8 mouse cellular contexts compared by ENCODE assay signal in genomic region chr17:5492746-5493160, GRCm38 (mm10). TPM values are rescaled to one million over a fixed set of nuclear protein-coding genes. Genes with fewer than 3 reads are reported as not detected.
DNase-seq lines count a peak whose midpoint lies in the region; ATAC-seq and TF ChIP-seq lines count a peak whose summit lies in the region.

No protein-coding gene starts in this region.

- H3K27me3 ChIP-seq in heart, adult 2 months (ENCODE audit: control insufficient read depth, insufficient read depth, low read length) = no peaks in the 10 kb centered on the region
- peaks cover 9% of the 10 kb centered on the region for H3K27me3 ChIP-seq in ES-Bruce4 (ENCODE audit: control insufficient read depth, insufficient read depth, low read length, poor library complexity, severe bottlenecking)
- peaks cover 13% of the 10 kb centered on the region for H3K27me3 ChIP-seq in limb, embryonic 11.5 days (ENCODE audit: control insufficient read depth, insufficient read depth, low read length)
- H3K27me3 ChIP-seq in myocyte (ENCODE audit: control insufficient read depth, insufficient read depth, insufficient read length) = peaks cover 34% of the 10 kb centered on the region

- peak overlapping the region; percentile 100 for H3K4me2 ChIP-seq in limb, embryonic 11.5 days (ENCODE audit: low read depth, severe bottlenecking)
- peak overlapping the region; percentile 99 for H3K4me2 ChIP-seq in myocyte (ENCODE audit: low read depth)

- WGBS in heart, adult 2 months = under 1% methylated on average over 48 of the region's 48 CpGs
- under 1% methylated on average over 48 of the region's 48 CpGs for WGBS in limb, embryonic 11.5 days

- H3K79me2 ChIP-seq in heart, adult 2 months (replicated peaks; ENCODE audit: control insufficient read depth, insufficient read depth, low read length) = 0 out of 2 replicates have a peak, but pooled peaks cover 2% of the 10 kb centered on the region
- no peaks in the 10 kb centered on the region for H3K79me2 ChIP-seq in myocyte (ENCODE audit: control insufficient read depth, insufficient read depth)

- TF ChIP-seq EP300 in heart, adult 2 months (IDR thresholded peaks at IDR 0.05; ENCODE audit: insufficient read depth, low read depth, low read length) = no peak
- TF ChIP-seq EP300 in ES-Bruce4 (IDR thresholded peaks at IDR 0.05; ENCODE audit: insufficient read depth, low read depth, low read length) = no peak

- TF ChIP-seq POLR2A in heart, adult 2 months (IDR thresholded peaks at IDR 0.05; ENCODE audit: insufficient read depth, low read depth, low read length) = no peak
- TF ChIP-seq POLR2A in ES-Bruce4 (IDR thresholded peaks at IDR 0.05; ENCODE audit: insufficient read depth, low read length) = no peak
- TF ChIP-seq POLR2A in embryonic fibroblast, embryonic 13.5 days (IDR thresholded peaks at IDR 0.05; ENCODE audit: low read depth, low read length) = no peak
- TF ChIP-seq POLR2A in myocyte (IDR thresholded peaks at IDR 0.05; ENCODE audit: insufficient read length, low read depth) = no peak

- H3K4me1 ChIP-seq in heart, adult 2 months (ENCODE audit: control insufficient read depth, insufficient read depth, low read length) = peaks cover 3% of the 10 kb centered on the region
- no peaks in the 10 kb centered on the region for H3K4me1 ChIP-seq in ES-Bruce4 (ENCODE audit: control insufficient read depth, insufficient read depth, low read length)
- H3K4me1 ChIP-seq in embryonic fibroblast, embryonic 13.5 days (ENCODE audit: control insufficient read depth, insufficient read depth, low read length) = no peaks in the 10 kb centered on the region; the same call in 1 of the 2 replicates
- H3K4me1 ChIP-seq in limb, embryonic 11.5 days (ENCODE audit: control insufficient read depth, insufficient read depth, low read length) = peaks cover 7% of the 10 kb centered on the region

- TF ChIP-seq CTCF in heart, adult 2 months (IDR thresholded peaks at IDR 0.05) = no peak
- no peak for TF ChIP-seq CTCF in ES-Bruce4 (IDR thresholded peaks at IDR 0.05; ENCODE audit: low read depth, low read length)
- TF ChIP-seq CTCF in embryonic fibroblast, embryonic 13.5 days (IDR thresholded peaks at IDR 0.05; ENCODE audit: borderline replicate concordance, insufficient read depth, low read length) = no peak

- no peaks in the 10 kb centered on the region; the same call in 1 of the 2 replicates for H3K36me3 ChIP-seq in heart, adult 2 months (ENCODE audit: control insufficient read depth, insufficient read depth, low read length)
- H3K36me3 ChIP-seq in ES-Bruce4 (ENCODE audit: control insufficient read depth, insufficient read depth, low read length, poor library complexity, severe bottlenecking) (no peaks in the 10 kb centered on the region), myocyte (ENCODE audit: control insufficient read depth, insufficient read depth) (no peaks in the 10 kb centered on the region)
- no peaks in the 10 kb centered on the region for H3K36me3 ChIP-seq in limb, embryonic 11.5 days (ENCODE audit: control insufficient read depth, insufficient read depth, low read length)

- intact Hi-C loops in heart, adult 2 months (cut with DNase I) = loop anchor here (5.0 kb wide), 2 partner anchors 125 to 350 kb away; partner anchors contain the start of gene Snx9

- peak; percentile 60; the same call in 1 of the 2 replicates for ATAC-seq in limb, embryonic 11.5 days (ENCODE audit: insufficient number of reproducible peaks, low FRiP score, low TSS enrichment, low read depth)

- H3K4me3 ChIP-seq in heart, adult 2 months = peak overlapping the region; percentile 81
- peak overlapping the region; percentile 81 for H3K4me3 ChIP-seq in ES-Bruce4 (ENCODE audit: low read depth, low read length)
- peak overlapping the region; percentile 67 for H3K4me3 ChIP-seq in embryonic fibroblast, embryonic 13.5 days (ENCODE audit: insufficient read depth, low read length)
- peak overlapping the region; percentile 53 for H3K4me3 ChIP-seq in limb, embryonic 11.5 days (ENCODE audit: low read depth, low read length)
- H3K4me3 ChIP-seq in myocyte = peak overlapping the region; percentile 33

- H3K27ac ChIP-seq in heart, adult 2 months = peak overlapping the region; percentile 93
- H3K27ac ChIP-seq in ES-Bruce4 (ENCODE audit: insufficient read depth, low read length) = no peak overlapping the region
- H3K27ac ChIP-seq in embryonic fibroblast, embryonic 13.5 days (ENCODE audit: insufficient read depth, low read length) = no peak overlapping the region
- H3K27ac ChIP-seq in limb, embryonic 11.5 days (replicated peaks; ENCODE audit: low read depth, low read length) = no peak overlapping the region

- no peaks in the 10 kb centered on the region for H3K9me3 ChIP-seq in ES-Bruce4 (replicated peaks; ENCODE audit: control insufficient read depth, insufficient read depth, low read length, poor library complexity, severe bottlenecking)
- no peaks in the 10 kb centered on the region for H3K9me3 ChIP-seq in limb, embryonic 11.5 days (ENCODE audit: control insufficient read depth, low read length)

- no peak for DNase-seq in heart, adult 2 months
- no peak for DNase-seq in heart, adult 8-10 months (ENCODE audit: low spot score)
- no peak for DNase-seq in limb, embryonic 11.5 days (ENCODE audit: low spot score)
- DNase-seq in thymus, postnatal 0 days (ENCODE audit: low spot score) = no peak
- DNase-seq in cerebellum, adult 9-11 months = no peak

- peak overlapping the region; percentile 33 for H3ac ChIP-seq in myocyte (ENCODE audit: control insufficient read depth, insufficient read length)

- peak overlapping the region; percentile 84 for H3K9ac ChIP-seq in heart, adult 2 months (ENCODE audit: low read depth, low read length)
- peak overlapping the region; percentile 83 for H3K9ac ChIP-seq in ES-Bruce4 (ENCODE audit: low read depth, poor library complexity, severe bottlenecking)
- peak overlapping the region; percentile 53 for H3K9ac ChIP-seq in limb, embryonic 11.5 days (ENCODE audit: low read length)

TF ChIP-seq in myocyte, 11 proteins besides CTCF, POLR2A, EP300 and RAD21:
- TF ChIP-seq SRF (IDR thresholded peaks at IDR 0.05; ENCODE audit: control insufficient read depth, insufficient read length, low read depth) (no peak), MAX (IDR thresholded peaks at IDR 0.05; ENCODE audit: low read depth) (no peak), TCF12 (IDR thresholded peaks at IDR 0.05; ENCODE audit: insufficient read depth, poor library complexity, severe bottlenecking) (no peak), MYOG (IDR thresholded peaks at IDR 0.05; ENCODE audit: control insufficient read depth in 1 of 3, insufficient read depth in 1 of 3, insufficient read length in 2 of 3, low read depth in 2 of 3) (no peak), CEBPB (IDR thresholded peaks at IDR 0.05; ENCODE audit: insufficient read depth, poor library complexity, severe bottlenecking) (no peak), MYOD1 (IDR thresholded peaks at IDR 0.05; ENCODE audit: control insufficient read depth in 1 of 3, insufficient read length in 2 of 3, low read depth in 2 of 3) (no peak), USF1 (IDR thresholded peaks at IDR 0.05; ENCODE audit: low read depth) (no peak), REST (IDR thresholded peaks at IDR 0.05; ENCODE audit: insufficient read depth, insufficient read length) (no peak), POLR2AphosphoS2 (IDR thresholded peaks at IDR 0.05; ENCODE audit: insufficient read length, low read depth) (no peak), TCF3 (IDR thresholded peaks at IDR 0.05; ENCODE audit: insufficient read length, low read depth) (no peak), E2F4 (IDR thresholded peaks at IDR 0.05; ENCODE audit: insufficient read depth) (no peak)

RNA-seq across cellular contexts. Expression of gene Zdhhc14, which starts 0.4 kb away (rescaled TPM):
- 1 to 10 TPM; 4.4 to 5.4 TPM for total RNA-seq in heart, adult 2 months (2021)
- 1.5 and 1.9 TPM in 2 replicates for polyA plus RNA-seq in heart, adult 2 months (2012; rRNA removed)
- total RNA-seq in heart, adult 8-10 months (2022) = 1 to 10 TPM; 4.4 to 5.6 (median 5.0) TPM
- polyA plus RNA-seq in ES-Bruce4 (2011; ENCODE audit: insufficient read depth, insufficient read length, low read depth, missing spikeins) (1.0 and 1.1 TPM in 2 replicates), myocyte (2012; fragmentation: generic; extraction: Trizol) (0.86 TPM)
- polyA plus RNA-seq in embryonic fibroblast, embryonic 13.5 days (2011; ENCODE audit: insufficient read length, low read depth, missing spikeins) = 2.2 and 3.0 TPM in 2 replicates
- polyA plus RNA-seq in limb, embryonic 11.5 days (2014; fragmentation: Nextera tagmentation; extraction: Ambion mirVana) = 0.99 and 1.4 TPM in 2 replicates
- polyA plus RNA-seq in thymus, postnatal 0 days (2015; fragmentation: Nextera tagmentation; extraction: Ambion mirVana) = 3.5 and 4.0 TPM in 2 replicates

RNA-seq across cellular contexts. Expression of gene Tmem242, which starts 52.7 kb away (rescaled TPM):
- total RNA-seq in heart, adult 2 months (2021) = 100 to 1,000 TPM; 146 to 155 TPM
- 17.6 and 32.1 TPM in 2 replicates for polyA plus RNA-seq in heart, adult 2 months (2012; rRNA removed)
- 100 to 1,000 TPM; 163 to 170 (median 167) TPM for total RNA-seq in heart, adult 8-10 months (2022)
- polyA plus RNA-seq in ES-Bruce4 (2011; ENCODE audit: insufficient read depth, insufficient read length, low read depth, missing spikeins) = 51.5 and 60.8 TPM in 2 replicates
- polyA plus RNA-seq in embryonic fibroblast, embryonic 13.5 days (2011; ENCODE audit: insufficient read length, low read depth, missing spikeins) = 71.1 and 72.9 TPM in 2 replicates
- 141 and 175 TPM in 2 replicates for polyA plus RNA-seq in limb, embryonic 11.5 days (2014; fragmentation: Nextera tagmentation; extraction: Ambion mirVana)
- 80.9 TPM for polyA plus RNA-seq in myocyte (2012; fragmentation: generic; extraction: Trizol)
- polyA plus RNA-seq in thymus, postnatal 0 days (2015; fragmentation: Nextera tagmentation; extraction: Ambion mirVana) = 113 and 120 TPM in 2 replicates
